Mouse (Mus musculus): ENCODE measurements around the gene Ush1c. TPM values are rescaled to one million over a fixed set of nuclear protein-coding genes. Genes with fewer than 3 reads are reported as not detected.

Ush1c gene
- polyA plus RNA-seq, 1 experiment from 2014 or later, result 2.4 TPM

GRCm38 (mm10) chr7:46240696-46241095, 2.4 kb upstream of the Ush1c start, which contains the start of gene Otog:
Gene Otog (plus strand): TSS chr7:46240987.
- Histone ChIP-seq H3K9ac (no peak within 1 kb of the TSS), H3K4me1 (replicated peaks) (peaks cover 23% of the 10 kb centered on the region), H3K4me2 (no peak within 1 kb of the TSS), H3K27ac (ENCODE audit: poor library complexity, severe bottlenecking) (no peak within 1 kb of the TSS), H3K36me3 (no peaks in the 10 kb centered on the region), H3K4me3 (no peak within 1 kb of the TSS), H3K9me3 (replicated peaks) (no peaks in the 10 kb centered on the region), H3K27me3 (replicated peaks) (peaks cover 6% of the 10 kb centered on the region; the same call in 1 of the 2 replicates)
- peak; percentile 55; the same call in 1 of the 2 replicates for ATAC-seq (ENCODE audit: insufficient number of reproducible peaks, low FRiP score)
- 33% methylated on average over 2 of the region's 2 CpGs for WGBS

- Histone ChIP-seq H3K27me3 (replicated peaks) (peaks cover 11% of the 10 kb centered on the region; the same call in 1 of the 2 replicates), H3K9ac (no peak overlapping the region), H3K4me1 (replicated peaks) (peaks cover 23% of the 10 kb centered on the region), H3K9me3 (replicated peaks) (no peaks in the 10 kb centered on the region), H3K36me3 (no peaks in the 10 kb centered on the region), H3K27ac (ENCODE audit: poor library complexity, severe bottlenecking) (no peak overlapping the region), H3K4me2 (no peak overlapping the region), H3K4me3 (no peak overlapping the region)
- 81% methylated on average over 4 of the region's 4 CpGs for WGBS
- ATAC-seq (ENCODE audit: insufficient number of reproducible peaks, low FRiP score), result no peak
Measured at GRCm38 (mm10) chr7:46240091-46240490, 1.8 kb upstream of the Ush1c start.

GRCm38 (mm10) chr7:46237192-46237591, 1.1 kb downstream of the Ush1c start:
- Histone ChIP-seq H3K4me2 (peak overlapping the region; percentile 30), H3K9me3 (replicated peaks) (peaks cover 2% of the 10 kb centered on the region; the same call in 1 of the 2 replicates), H3K36me3 (no peaks in the 10 kb centered on the region), H3K27me3 (replicated peaks) (peaks cover 11% of the 10 kb centered on the region; the same call in 1 of the 2 replicates), H3K4me3 (no peak overlapping the region), H3K9ac (no peak overlapping the region), H3K27ac (ENCODE audit: poor library complexity, severe bottlenecking) (no peak overlapping the region), H3K4me1 (replicated peaks) (peaks cover 23% of the 10 kb centered on the region)
- WGBS, result 49% methylated on average over 7 of the region's 7 CpGs
- ATAC-seq (ENCODE audit: insufficient number of reproducible peaks, low FRiP score), result no peak

DNA sequence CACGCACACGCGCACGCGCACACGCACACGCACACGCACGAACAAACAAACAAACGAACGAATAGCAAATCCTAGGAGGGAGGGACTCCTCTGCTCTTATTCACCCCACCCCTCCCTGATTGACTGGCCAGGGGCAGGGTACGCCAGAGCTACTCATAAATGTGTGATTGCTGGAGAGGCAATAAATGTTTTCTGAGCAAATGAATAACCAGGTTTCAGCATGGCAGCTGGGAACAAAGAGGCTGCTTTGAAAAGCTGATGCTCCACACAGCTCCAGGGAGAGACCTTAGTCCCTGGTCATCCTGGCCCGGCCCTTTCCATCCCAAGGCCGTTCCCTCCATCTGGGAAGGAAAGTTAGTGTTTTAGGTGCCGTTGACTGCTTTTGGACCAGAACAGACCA, 1.9 kb downstream of the Ush1c start:
- H3K27ac ChIP-seq (ENCODE audit: poor library complexity, severe bottlenecking), result no peak overlapping the region
- no peak overlapping the region for H3K4me2 ChIP-seq
- WGBS, result 80% methylated on average over 15 of the region's 15 CpGs
- peaks cover 2% of the 10 kb centered on the region; the same call in 1 of the 2 replicates for H3K9me3 ChIP-seq (replicated peaks)
- ATAC-seq (ENCODE audit: insufficient number of reproducible peaks, low FRiP score), result no peak
- no peak overlapping the region for H3K9ac ChIP-seq
- no peak overlapping the region for H3K4me3 ChIP-seq
- H3K27me3 ChIP-seq (replicated peaks), result peaks cover 11% of the 10 kb centered on the region; the same call in 1 of the 2 replicates
- peaks cover 23% of the 10 kb centered on the region for H3K4me1 ChIP-seq (replicated peaks)
- no peaks in the 10 kb centered on the region for H3K36me3 ChIP-seq

DNA sequence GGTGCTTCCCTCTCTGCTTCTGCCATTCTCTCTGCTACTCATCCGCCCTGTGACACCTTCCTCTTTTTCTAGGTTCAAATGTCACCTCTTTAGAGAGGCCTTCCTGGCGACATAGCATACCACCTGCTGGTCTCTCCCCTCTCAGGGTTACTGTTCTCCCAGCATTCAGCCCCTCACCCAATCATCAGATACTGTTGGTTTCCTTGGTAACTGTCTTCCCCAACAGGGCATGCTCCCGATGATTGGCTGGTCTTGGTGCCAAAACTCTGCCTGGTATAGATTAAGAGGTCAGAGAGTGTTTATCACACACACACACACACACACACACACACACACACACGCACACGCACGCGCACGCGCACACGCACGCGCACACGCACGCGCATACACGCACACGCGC, 2.4 kb downstream of the Ush1c start:
- H3K4me1 ChIP-seq (replicated peaks), result peaks cover 23% of the 10 kb centered on the region
- no peak overlapping the region for H3K4me3 ChIP-seq
- no peak for ATAC-seq (ENCODE audit: insufficient number of reproducible peaks, low FRiP score)
- no peak overlapping the region for H3K4me2 ChIP-seq
- H3K36me3 ChIP-seq, result no peaks in the 10 kb centered on the region
- 71% methylated on average over 18 of the region's 18 CpGs for WGBS
- no peak overlapping the region for H3K27ac ChIP-seq (ENCODE audit: poor library complexity, severe bottlenecking)
- peaks cover 11% of the 10 kb centered on the region; the same call in 1 of the 2 replicates for H3K27me3 ChIP-seq (replicated peaks)
- H3K9me3 ChIP-seq (replicated peaks), result peaks cover 2% of the 10 kb centered on the region; the same call in 1 of the 2 replicates
- no peak overlapping the region for H3K9ac ChIP-seq

- Histone ChIP-seq H3K27me3 (replicated peaks) (peaks cover 4% of the 10 kb centered on the region; the same call in 1 of the 2 replicates), H3K4me1 (replicated peaks) (0 out of 2 replicates have a peak, but pooled peaks cover 4% of the 10 kb centered on the region), H3K4me3 (no peak overlapping the region), H3K9ac (no peak overlapping the region), H3K4me2 (no peak overlapping the region), H3K9me3 (replicated peaks) (no peaks in the 10 kb centered on the region), H3K27ac (ENCODE audit: poor library complexity, severe bottlenecking) (no peak overlapping the region), H3K36me3 (no peaks in the 10 kb centered on the region)
- WGBS, result 52% methylated on average over 4 of the region's 4 CpGs
- no peak for ATAC-seq (ENCODE audit: insufficient number of reproducible peaks, low FRiP score)
Measured at GRCm38 (mm10) chr7:46226936-46227335, 11.4 kb downstream of the Ush1c start.

GRCm38 (mm10) chr7:46226253-46226652, 12.1 kb downstream of the Ush1c start:
- H3K27me3 ChIP-seq (replicated peaks), result peaks cover 4% of the 10 kb centered on the region; the same call in 1 of the 2 replicates
- H3K4me1 ChIP-seq (replicated peaks), result 0 out of 2 replicates have a peak, but pooled peaks cover 4% of the 10 kb centered on the region
- ATAC-seq (ENCODE audit: insufficient number of reproducible peaks, low FRiP score), result no peak
- H3K9me3 ChIP-seq (replicated peaks), result no peaks in the 10 kb centered on the region
- H3K36me3 ChIP-seq, result no peaks in the 10 kb centered on the region
- no peak overlapping the region for H3K9ac ChIP-seq
- H3K4me2 ChIP-seq, result no peak overlapping the region
- H3K27ac ChIP-seq (ENCODE audit: poor library complexity, severe bottlenecking), result no peak overlapping the region
- no peak overlapping the region for H3K4me3 ChIP-seq
- 24% methylated on average over 7 of the region's 7 CpGs for WGBS

DNA sequence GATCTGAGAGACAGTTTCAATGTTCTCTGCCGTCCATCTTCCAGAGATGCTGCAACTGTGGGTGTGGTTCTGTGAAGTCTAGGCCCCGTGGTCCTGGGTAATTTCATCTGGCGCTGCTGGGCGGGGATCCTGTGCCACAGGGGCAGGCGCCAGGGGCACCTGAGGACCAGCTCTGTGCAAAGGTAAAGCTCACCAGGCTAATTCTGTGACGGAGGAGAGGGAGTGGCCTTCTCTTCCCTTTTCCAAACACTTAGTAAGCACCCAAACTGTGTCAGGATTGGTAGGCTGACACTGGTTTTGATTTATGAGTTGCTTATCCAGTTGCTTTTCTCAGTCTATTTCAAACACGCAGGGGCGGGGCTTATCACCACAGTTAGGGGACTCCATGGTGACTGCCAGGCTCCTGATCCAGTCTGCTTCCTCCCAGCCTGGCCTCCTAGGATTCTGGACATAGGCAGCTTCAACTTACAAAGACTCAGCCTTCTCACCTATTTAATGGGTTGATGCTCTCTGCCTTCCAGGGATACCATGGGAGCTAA, 17.6 kb downstream of the Ush1c start:
- 64% methylated on average over 8 of the region's 8 CpGs for WGBS
- H3K27me3 ChIP-seq (replicated peaks), result peaks cover 18% of the 10 kb centered on the region
- H3K4me3 ChIP-seq, result no peak overlapping the region
- no peaks in the 10 kb centered on the region for H3K9me3 ChIP-seq (replicated peaks)
- no peak overlapping the region for H3K9ac ChIP-seq
- no peak overlapping the region for H3K27ac ChIP-seq (ENCODE audit: poor library complexity, severe bottlenecking)
- no peaks in the 10 kb centered on the region for H3K4me1 ChIP-seq (replicated peaks)
- no peak overlapping the region for H3K4me2 ChIP-seq
- no peak for ATAC-seq (ENCODE audit: insufficient number of reproducible peaks, low FRiP score)
- H3K36me3 ChIP-seq, result no peaks in the 10 kb centered on the region

DNA sequence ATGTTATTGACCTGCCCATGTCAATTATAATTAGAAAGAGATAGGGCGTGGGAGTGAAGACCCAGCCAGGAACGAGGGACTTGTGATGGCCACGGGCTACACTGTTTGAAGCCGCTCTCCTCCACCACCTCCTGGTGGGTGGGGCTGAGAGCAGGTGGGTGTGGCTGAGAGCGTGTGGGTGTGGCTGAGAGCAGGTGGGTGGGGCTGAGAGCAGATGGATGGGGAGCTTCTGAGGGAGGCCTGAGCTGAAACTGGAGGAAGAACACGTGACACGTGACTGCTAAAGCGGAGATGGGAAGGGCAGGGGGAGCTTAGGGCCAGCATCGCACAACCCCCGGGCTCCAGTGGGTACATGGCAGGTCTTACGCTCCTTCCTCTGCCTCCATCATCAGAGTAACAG, 19.9 kb downstream of the Ush1c start:
- Histone ChIP-seq H3K4me1 (replicated peaks) (no peaks in the 10 kb centered on the region), H3K27me3 (replicated peaks) (peaks cover 18% of the 10 kb centered on the region), H3K9ac (no peak overlapping the region), H3K27ac (ENCODE audit: poor library complexity, severe bottlenecking) (no peak overlapping the region), H3K36me3 (no peaks in the 10 kb centered on the region), H3K4me2 (no peak overlapping the region), H3K4me3 (no peak overlapping the region), H3K9me3 (replicated peaks) (no peaks in the 10 kb centered on the region)
- WGBS, result 15% methylated on average over 11 of the region's 11 CpGs
- peak; percentile 46 for ATAC-seq (ENCODE audit: insufficient number of reproducible peaks, low FRiP score)

DNA sequence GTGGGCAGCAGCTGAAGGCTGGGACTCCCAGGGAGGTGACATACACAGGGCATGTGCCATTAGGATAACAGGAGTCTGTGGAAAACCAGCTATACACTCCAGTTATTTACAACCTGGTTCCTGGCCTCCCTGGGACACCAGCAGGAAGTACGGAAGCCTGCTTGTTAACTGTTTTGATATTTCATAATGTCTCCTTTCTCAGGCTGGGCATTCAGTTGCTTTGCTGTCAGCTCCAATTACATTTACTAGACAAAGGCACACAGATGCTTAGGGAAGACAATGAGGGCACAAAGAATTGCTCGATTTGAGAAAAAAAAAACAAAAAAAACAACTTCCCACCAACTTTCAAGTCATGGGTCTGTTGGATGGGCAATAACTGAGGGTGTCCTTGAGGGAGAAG, 21.8 kb downstream of the Ush1c start:
- Histone ChIP-seq H3K27me3 (replicated peaks) (peaks cover 18% of the 10 kb centered on the region), H3K4me1 (replicated peaks) (no peaks in the 10 kb centered on the region), H3K4me2 (no peak overlapping the region), H3K27ac (ENCODE audit: poor library complexity, severe bottlenecking) (no peak overlapping the region), H3K9me3 (replicated peaks) (no peaks in the 10 kb centered on the region), H3K4me3 (no peak overlapping the region), H3K36me3 (no peaks in the 10 kb centered on the region), H3K9ac (no peak overlapping the region)
- WGBS, result 73% methylated on average over 2 of the region's 2 CpGs
- ATAC-seq (ENCODE audit: insufficient number of reproducible peaks, low FRiP score), result no peak

- Histone ChIP-seq H3K9ac (no peak overlapping the region), H3K4me3 (no peak overlapping the region), H3K4me2 (no peak overlapping the region), H3K9me3 (replicated peaks) (no peaks in the 10 kb centered on the region), H3K27me3 (replicated peaks) (peaks cover 25% of the 10 kb centered on the region; the same call in 1 of the 2 replicates), H3K36me3 (no peaks in the 10 kb centered on the region), H3K27ac (ENCODE audit: poor library complexity, severe bottlenecking) (no peak overlapping the region), H3K4me1 (replicated peaks) (no peaks in the 10 kb centered on the region)
- 74% methylated on average over 6 of the region's 6 CpGs for WGBS
- no peak for ATAC-seq (ENCODE audit: insufficient number of reproducible peaks, low FRiP score)
Measured at GRCm38 (mm10) chr7:46210276-46210675, 28.0 kb downstream of the Ush1c start.

- Histone ChIP-seq H3K9me3 (replicated peaks) (no peaks in the 10 kb centered on the region), H3K4me3 (no peak overlapping the region), H3K9ac (no peak overlapping the region), H3K4me2 (no peak overlapping the region), H3K27me3 (replicated peaks) (peaks cover 25% of the 10 kb centered on the region; the same call in 1 of the 2 replicates), H3K4me1 (replicated peaks) (no peaks in the 10 kb centered on the region), H3K27ac (ENCODE audit: poor library complexity, severe bottlenecking) (no peak overlapping the region), H3K36me3 (no peaks in the 10 kb centered on the region)
- WGBS, result 83% methylated on average over 8 of the region's 8 CpGs
- no peak for ATAC-seq (ENCODE audit: insufficient number of reproducible peaks, low FRiP score)
Measured at GRCm38 (mm10) chr7:46208131-46208530, 30.2 kb downstream of the Ush1c start.

Data from heart, embryonic 12.5 days (tissue).